In genomic region chr10:62335423-62335776, GRCm38 (mm10) we compare ENCODE assay signal across 10 mouse cellular contexts. TPM values are rescaled to one million over a fixed set of nuclear protein-coding genes. Genes with fewer than 3 reads are reported as not detected.
A peak's percentile ranks its signal among the peaks of the same experiment; 100 is the strongest.
DNase-seq lines count a peak whose midpoint lies in the region; ATAC-seq and TF ChIP-seq lines count a peak whose summit lies in the region.
"Had no signal": no experiment of that assay in that cellular context is flagged by ENCODE, and none has a peak within 500 bp of the region (broad histone marks: within the 10 kb centered on the region; RNA-seq: fewer than 3 reads in every experiment).

No protein-coding gene starts in this region.

- H3K4me3 ChIP-seq in cerebellum, adult 2 months (replicated peaks; ENCODE audit: insufficient read depth, low read depth, low read length), result no peak overlapping the region
- H3K4me3 ChIP-seq in limb, embryonic 14.5 days (replicated peaks; ENCODE audit: low read length), result no peak overlapping the region
- no peak overlapping the region for H3K4me3 ChIP-seq in limb, embryonic 10.5 days
- H3K4me3 ChIP-seq in embryonic facial prominence, embryonic 15.5 days (replicated peaks), result no peak overlapping the region
- H3K4me3 ChIP-seq in midbrain, embryonic 15.5 days, result no peak overlapping the region
- H3K4me3 ChIP-seq: stomach, embryonic 15.5 days had no signal

- no peak overlapping the region for H3K4me2 ChIP-seq in limb, embryonic 14.5 days (replicated peaks; ENCODE audit: low read depth, low read length, severe bottlenecking)
- no peak overlapping the region for H3K4me2 ChIP-seq in embryonic facial prominence, embryonic 15.5 days (replicated peaks)
- H3K4me2 ChIP-seq in midbrain, embryonic 15.5 days, result peak overlapping the region; percentile 12; the same call in 1 of the 2 replicates
- H3K4me2 ChIP-seq: stomach, embryonic 15.5 days had no signal

- H3K4me1 ChIP-seq in cerebellum, adult 2 months (ENCODE audit: control insufficient read depth, insufficient read depth, low read length), result peaks cover 50% of the 10 kb centered on the region
- peaks cover 27% of the 10 kb centered on the region for H3K4me1 ChIP-seq in limb, embryonic 14.5 days (ENCODE audit: control insufficient read depth, insufficient read depth, low read length)
- H3K4me1 ChIP-seq in limb, embryonic 10.5 days, result peaks cover 60% of the 10 kb centered on the region
- H3K4me1 ChIP-seq in embryonic facial prominence, embryonic 15.5 days, result peaks cover 50% of the 10 kb centered on the region
- peaks cover 47% of the 10 kb centered on the region for H3K4me1 ChIP-seq in midbrain, embryonic 15.5 days

- H3K27me3 ChIP-seq in cerebellum, adult 2 months (ENCODE audit: control insufficient read depth, insufficient read depth, low read length), result no peaks in the 10 kb centered on the region
- H3K27me3 ChIP-seq in limb, embryonic 14.5 days (ENCODE audit: control insufficient read depth, insufficient read depth, low read length), result no peaks in the 10 kb centered on the region
- no peaks in the 10 kb centered on the region for H3K27me3 ChIP-seq in limb, embryonic 10.5 days (ENCODE audit: low read depth, poor library complexity, severe bottlenecking)
- H3K27me3 ChIP-seq in embryonic facial prominence, embryonic 15.5 days, result no peaks in the 10 kb centered on the region
- H3K27me3 ChIP-seq in midbrain, embryonic 15.5 days (replicated peaks), result no peaks in the 10 kb centered on the region
- H3K27me3 ChIP-seq: stomach, embryonic 15.5 days had no signal

- H3K9me3 ChIP-seq in limb, embryonic 14.5 days (ENCODE audit: control insufficient read depth, low read length), result no peaks in the 10 kb centered on the region
- H3K9me3 ChIP-seq in limb, embryonic 10.5 days (replicated peaks), result no peaks in the 10 kb centered on the region
- H3K9me3 ChIP-seq in embryonic facial prominence, embryonic 15.5 days (replicated peaks), result no peaks in the 10 kb centered on the region
- no peaks in the 10 kb centered on the region for H3K9me3 ChIP-seq in midbrain, embryonic 15.5 days
- H3K9me3 ChIP-seq: stomach, embryonic 15.5 days had no signal

- no peak for ATAC-seq in limb, embryonic 14.5 days (ENCODE audit: low FRiP score, low read depth)
- no peak for ATAC-seq in embryonic facial prominence, embryonic 15.5 days (ENCODE audit: insufficient number of reproducible peaks, low FRiP score, low TSS enrichment, low read depth)
- no peak for ATAC-seq in midbrain, embryonic 15.5 days (replicated peaks)

- TF ChIP-seq CTCF in cerebellum, adult 2 months (IDR thresholded peaks at IDR 0.05; ENCODE audit: borderline replicate concordance, insufficient read depth, low read depth, low read length), result no peak

- peak; percentile 16 for DNase-seq in cerebellum, adult 9-11 months
- DNase-seq in cerebellum, adult 2 months, result no peak
- peak; percentile 42 for DNase-seq in limb, embryonic 14.5 days (ENCODE audit: low spot score)
- no peak for DNase-seq in limb, embryonic 10.5 days (ENCODE audit: low spot score)
- DNase-seq in ovary, postnatal 14 days (ENCODE audit: low spot score), result no peak
- DNase-seq in layer of hippocampus, postnatal 36 days, result no peak
- DNase-seq: gastrocnemius, postnatal 25 days had no signal

- H3K9ac ChIP-seq in limb, embryonic 14.5 days (ENCODE audit: low read depth, low read length, severe bottlenecking), result no peak overlapping the region
- H3K9ac ChIP-seq in embryonic facial prominence, embryonic 15.5 days, result no peak overlapping the region
- H3K9ac ChIP-seq in midbrain, embryonic 15.5 days, result no peak overlapping the region
- H3K9ac ChIP-seq: stomach, embryonic 15.5 days had no signal

- TF ChIP-seq POLR2A in cerebellum, adult 2 months (IDR thresholded peaks at IDR 0.05; ENCODE audit: borderline replicate concordance, insufficient read depth, low read length), result no peak
- TF ChIP-seq POLR2A in limb, embryonic 14.5 days (IDR thresholded peaks at IDR 0.05; ENCODE audit: borderline replicate concordance, extremely low read depth, insufficient read depth, insufficient read length), result no peak

- WGBS in cerebellum, adult 2 months, result 39% methylated on average over 6 of the region's 6 CpGs
- 20% methylated on average over 6 of the region's 6 CpGs for whole genome bisulfite sequencing in limb, embryonic 14.5 days
- WGBS in limb, embryonic 10.5 days, result 30% methylated on average over 6 of the region's 6 CpGs
- 13% methylated on average over 6 of the region's 6 CpGs for whole genome bisulfite sequencing in embryonic facial prominence, embryonic 15.5 days
- 20% methylated on average over 6 of the region's 6 CpGs for WGBS in midbrain, embryonic 15.5 days

- H3K27ac ChIP-seq in cerebellum, adult 2 months (ENCODE audit: insufficient read depth, low read length), result no peak overlapping the region
- H3K27ac ChIP-seq in limb, embryonic 14.5 days (replicated peaks; ENCODE audit: low read depth, low read length), result no peak overlapping the region
- no peak overlapping the region for H3K27ac ChIP-seq in limb, embryonic 10.5 days
- H3K27ac ChIP-seq in embryonic facial prominence, embryonic 15.5 days (replicated peaks), result 0 out of 2 replicates have a peak overlapping the region, but pooled peaks have one; percentile 63
- no peak overlapping the region for H3K27ac ChIP-seq in midbrain, embryonic 15.5 days

- H3K36me3 ChIP-seq in limb, embryonic 14.5 days (ENCODE audit: control insufficient read depth, insufficient read depth, low read length), result no peaks in the 10 kb centered on the region
- H3K36me3 ChIP-seq in limb, embryonic 10.5 days, result no peaks in the 10 kb centered on the region
- no peaks in the 10 kb centered on the region for H3K36me3 ChIP-seq in embryonic facial prominence, embryonic 15.5 days
- no peaks in the 10 kb centered on the region for H3K36me3 ChIP-seq in midbrain, embryonic 15.5 days (replicated peaks)
- H3K36me3 ChIP-seq: stomach, embryonic 15.5 days had no signal

RNA-seq across cellular contexts. Expression of gene Hk1, which starts 44.3 kb away (rescaled TPM):
- 206 and 213 TPM in 2 replicates for polyA plus RNA-seq in cerebellum, adult 2 months (2012; rRNA removed)
- polyA plus RNA-seq in limb, embryonic 14.5 days (2012; rRNA removed), result 30.7 and 32.1 TPM in 2 replicates
- 29.2 and 29.3 TPM in 2 replicates for polyA plus RNA-seq in limb, embryonic 14.5 days (2014; fragmentation: Nextera tagmentation; extraction: Ambion mirVana)
- 25.4 and 33.7 TPM in 2 replicates for polyA plus RNA-seq in limb, embryonic 10.5 days (2016; fragmentation: Nextera tagmentation; extraction: Ambion mirVana)
- polyA plus RNA-seq in embryonic facial prominence, embryonic 15.5 days (2015; fragmentation: Nextera tagmentation; extraction: Ambion mirVana), result 39.4 and 40.9 TPM in 2 replicates
- polyA plus RNA-seq in midbrain, embryonic 15.5 days (2015; fragmentation: Nextera tagmentation; extraction: Ambion mirVana), result 126 and 135 TPM in 2 replicates
- 100 to 1,000 TPM; 287 to 297 TPM for total RNA-seq in layer of hippocampus, postnatal 36 days (2021)

Comparison
In these comparisons a context has a peak if more than half of its experiments do, and no peak if none do; other contexts are left out.
1. DNase-seq: peak in cerebellum, adult 9-11 months (single experiment) and limb, embryonic 14.5 days (single experiment); none in cerebellum, adult 2 months (0 of 2), limb, embryonic 10.5 days (single experiment), ovary, postnatal 14 days (single experiment) and layer of hippocampus, postnatal 36 days (0 of 2).